Mouse (Mus musculus): Measurements from ENCODE around the gene Dcaf11.

The Dcaf11 gene

DNA sequence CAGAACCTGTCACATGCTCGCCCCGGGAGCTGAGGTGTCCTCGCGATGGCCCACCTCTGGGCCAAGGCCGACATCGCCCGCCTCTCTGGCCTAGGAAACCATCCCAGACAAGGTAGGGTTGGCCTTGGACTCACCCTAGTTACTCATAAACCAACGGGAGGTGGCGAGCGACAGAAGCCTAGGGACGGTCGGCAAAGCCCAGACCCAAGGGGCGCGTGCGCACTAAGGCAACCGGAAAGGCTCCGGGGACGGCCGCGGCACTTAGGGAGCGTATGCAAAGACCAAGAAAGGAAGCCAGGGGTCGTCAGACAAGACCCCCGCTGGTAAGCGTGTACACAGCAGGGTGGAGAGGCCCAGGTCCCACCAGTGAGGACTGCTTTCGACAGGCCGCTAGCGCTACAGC, at the start of gene Dcaf11:
TSS of gene Dcaf11 (plus strand) at position 208 of the 403 bp plus-strand sequence.
- DNase-seq = peak; percentile 86 to 90

- no peak for DNase-seq
These were observed 49.6 kb upstream of the Dcaf11 start, which contains the start of gene Cpne6 for GRCm38 (mm10) chr14:55510125-55510731. TSS of gene Cpne6 (plus strand) at chr14:55510445.

DNA sequence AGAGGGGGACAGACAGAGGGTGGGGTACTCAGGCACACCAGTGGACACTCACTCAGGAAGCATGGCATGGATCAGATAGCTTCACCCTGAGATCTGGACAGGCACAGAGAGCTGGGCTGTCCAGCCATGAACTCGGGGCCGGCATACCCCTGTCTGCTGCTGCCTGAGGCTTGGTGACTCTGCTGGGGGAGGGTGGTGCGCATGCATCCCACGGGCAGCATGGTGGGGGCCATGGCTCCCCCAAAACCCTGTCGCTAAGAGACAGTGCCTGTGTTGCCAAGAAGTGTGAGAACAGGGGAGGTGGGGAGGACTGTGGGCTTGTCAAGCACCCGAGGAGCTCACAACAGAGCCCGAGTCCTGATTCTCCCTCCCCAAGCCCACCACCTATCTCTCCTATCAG, 48.8 kb upstream of the Dcaf11 start:
- no peak for DNase-seq

DNA sequence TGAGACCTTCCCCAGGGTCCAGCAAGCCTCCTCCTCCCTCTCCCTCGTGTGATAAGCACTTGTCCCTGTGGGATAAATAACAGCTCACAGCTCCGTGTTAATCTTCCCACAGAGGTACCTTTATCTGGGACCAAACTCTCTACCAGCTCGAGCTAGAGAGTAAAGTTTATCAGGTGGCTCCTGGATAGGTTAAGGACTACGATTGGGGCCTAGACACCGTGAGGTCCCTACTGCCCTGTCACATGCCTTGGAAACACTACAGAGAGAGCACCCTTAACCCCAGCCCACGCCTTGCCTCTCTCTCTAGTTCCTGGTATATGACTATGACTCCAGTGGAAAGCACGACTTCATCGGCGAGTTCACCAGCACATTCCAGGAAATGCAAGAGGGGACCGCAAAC, 45.9 kb upstream of the Dcaf11 start:
- no peak for DNase-seq

GRCm38 (mm10) chr14:55515846-55516245, 44.0 kb upstream of the Dcaf11 start:
- DNase-seq = no peak

DNA sequence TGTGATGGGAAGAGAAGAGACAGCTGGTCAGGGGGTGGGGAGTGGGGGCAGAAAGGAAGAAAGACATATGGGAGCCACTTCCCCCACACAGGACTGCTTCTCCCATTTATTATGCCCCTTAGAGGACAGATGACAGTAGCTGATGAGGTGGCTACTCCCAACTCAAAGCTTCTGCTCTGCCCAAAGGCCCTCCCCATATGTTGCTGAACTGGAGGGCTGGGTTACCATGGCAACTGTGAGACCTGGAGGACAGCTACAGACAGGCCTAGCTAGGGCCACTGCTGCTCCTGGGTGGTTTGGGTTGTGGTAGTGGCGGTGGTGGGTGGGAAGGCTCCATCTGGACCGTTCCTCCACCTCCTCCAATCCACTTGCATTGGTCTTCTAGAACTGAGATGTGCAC, 40.9 kb upstream of the Dcaf11 start:
- DNase-seq = no peak

DNA sequence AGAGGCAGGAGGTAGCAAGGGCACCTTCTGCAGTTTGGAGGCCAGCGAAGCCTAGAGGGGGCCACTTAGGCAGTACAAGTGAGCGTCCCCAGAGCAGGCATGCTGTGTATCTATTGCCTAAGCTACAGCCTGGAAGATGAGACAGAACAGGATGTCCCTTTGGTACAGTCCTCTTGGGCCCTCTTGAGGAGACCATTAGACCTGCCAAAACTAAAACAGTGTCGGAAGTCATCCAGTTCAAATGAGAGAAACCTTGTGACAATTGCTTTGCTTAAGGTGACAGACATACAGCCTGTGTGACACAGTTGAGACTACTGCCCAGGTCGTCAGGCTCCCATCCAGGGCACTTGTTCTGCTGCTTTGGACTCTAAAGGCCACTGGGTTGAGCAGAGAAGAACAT, 40.2 kb upstream of the Dcaf11 start:
- DNase-seq = no peak

- DNase-seq = no peak
These were observed 39.1 kb upstream of the Dcaf11 start for GRCm38 (mm10) chr14:55520451-55521361.

DNA sequence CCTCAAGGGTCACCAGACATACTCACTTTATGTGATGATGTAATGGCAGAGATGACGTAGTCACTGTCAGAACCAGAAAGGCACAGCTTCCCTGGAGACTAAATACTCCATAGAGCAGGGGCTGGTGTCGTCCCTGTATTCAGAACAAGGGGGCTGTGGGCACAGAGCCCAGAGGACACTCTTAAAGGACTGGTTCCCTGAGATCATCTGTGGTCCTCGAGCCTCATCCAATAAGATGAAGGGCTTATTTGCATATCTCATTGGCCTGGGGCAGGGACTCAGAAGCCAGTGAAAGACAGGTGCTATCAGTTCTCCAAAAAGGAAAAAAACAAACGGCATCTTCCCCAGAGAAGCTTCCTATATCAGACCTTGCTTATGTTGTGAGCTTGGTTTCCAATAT, 35.7 kb upstream of the Dcaf11 start:
- DNase-seq = no peak

DNA sequence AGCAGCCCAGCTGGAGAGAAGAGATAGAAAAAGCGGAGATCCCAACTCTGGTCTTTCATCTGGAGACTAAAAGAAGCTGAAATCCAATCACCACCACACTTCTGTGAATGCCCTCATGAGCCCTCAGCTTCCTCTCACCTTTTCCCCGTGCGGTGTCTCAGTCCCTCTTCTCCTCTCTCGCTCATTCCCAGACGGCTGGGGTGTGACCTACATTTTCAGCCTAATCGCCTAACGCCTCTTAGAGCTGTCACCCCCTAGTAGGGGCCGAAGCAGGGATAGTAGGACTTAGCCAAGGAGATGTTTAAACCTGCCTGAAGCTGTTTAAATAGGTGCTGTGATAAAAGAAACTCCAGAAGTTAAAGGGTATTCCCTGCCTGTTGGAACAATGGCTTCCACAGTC, 35.0 kb upstream of the Dcaf11 start, which contains the start of gene Nrl:
TSS of gene Nrl (minus strand) at position 197 of the 400 bp plus-strand sequence.
- no peak for DNase-seq

DNA sequence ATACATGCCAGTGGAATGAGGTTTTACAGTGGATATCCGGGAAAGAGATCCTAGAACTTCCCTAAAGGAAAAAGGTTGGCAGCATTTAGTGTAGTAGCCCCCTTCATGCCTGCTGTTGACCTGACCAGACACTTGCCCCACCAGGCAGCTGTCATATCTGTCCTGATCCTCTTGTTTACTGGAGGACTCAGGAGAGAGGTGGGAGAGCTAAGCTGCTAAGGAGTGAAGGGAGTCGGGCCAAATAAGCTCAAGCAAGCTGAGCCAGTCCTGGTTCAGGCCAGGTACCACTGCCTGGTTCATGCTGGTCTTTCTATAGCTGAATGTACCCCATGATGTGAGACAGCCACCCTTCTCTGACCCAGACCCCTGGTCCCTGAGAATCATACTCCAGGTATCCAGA, 33.1 kb upstream of the Dcaf11 start:
- DNase-seq = no peak

DNA sequence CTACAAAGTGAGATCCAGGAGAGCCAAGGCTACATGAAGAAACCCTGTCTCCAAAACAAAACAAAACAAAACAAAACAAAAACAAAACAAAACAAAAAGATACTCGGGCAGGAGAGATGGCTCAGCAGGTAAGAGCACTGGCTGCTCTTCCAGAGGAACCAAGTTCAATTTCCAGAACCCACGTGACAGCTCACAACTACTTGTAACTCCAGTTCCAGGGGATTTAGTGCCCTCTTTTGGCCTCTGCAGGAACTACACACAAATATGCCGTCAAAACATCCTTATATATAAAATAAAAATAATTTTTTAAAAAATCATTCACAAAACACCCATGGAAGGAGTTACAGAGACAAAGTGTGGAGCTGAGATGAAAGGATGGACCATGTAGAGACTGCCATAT, 31.9 kb upstream of the Dcaf11 start:
- DNase-seq = peak in 1 of 2 experiments; percentile 21

DNA sequence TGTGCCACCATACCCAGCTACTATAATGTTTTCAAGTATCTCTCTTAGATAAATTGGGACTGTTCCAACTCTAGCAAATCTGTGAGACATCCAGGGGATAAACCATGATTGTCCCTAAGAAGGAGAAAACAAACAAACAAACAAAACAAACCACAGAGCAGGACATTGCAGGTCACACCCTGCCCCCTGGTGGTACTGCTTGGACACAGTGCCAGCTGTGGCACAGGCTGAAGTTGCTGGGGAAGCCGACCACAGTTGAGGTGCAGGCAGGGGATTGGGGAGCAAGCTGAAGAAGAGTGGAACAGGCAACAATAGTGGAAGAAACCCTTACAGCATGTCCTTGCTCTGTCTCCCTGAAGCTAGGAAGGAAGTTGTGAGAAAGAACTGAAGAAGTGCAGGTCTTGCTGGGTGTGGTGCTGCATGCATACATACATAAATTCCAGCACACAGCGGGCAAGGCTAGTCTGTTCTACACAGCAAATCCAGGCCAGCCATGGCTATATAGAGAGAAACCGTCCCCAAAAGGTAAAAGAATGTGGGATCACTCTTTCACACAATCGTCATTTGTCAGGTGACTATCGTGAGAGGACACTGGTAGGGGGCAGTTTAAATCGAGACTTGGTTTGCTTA, 23.6 kb upstream of the Dcaf11 start:
- peak; percentile 34 to 46 for DNase-seq

- DNase-seq = peak; percentile 31 to 48
These were observed 19.6 kb upstream of the Dcaf11 start, which contains the start of gene Pck2 for GRCm38 (mm10) chr14:55540067-55540786. TSS of gene Pck2 (plus strand) at chr14:55540266.

DNA sequence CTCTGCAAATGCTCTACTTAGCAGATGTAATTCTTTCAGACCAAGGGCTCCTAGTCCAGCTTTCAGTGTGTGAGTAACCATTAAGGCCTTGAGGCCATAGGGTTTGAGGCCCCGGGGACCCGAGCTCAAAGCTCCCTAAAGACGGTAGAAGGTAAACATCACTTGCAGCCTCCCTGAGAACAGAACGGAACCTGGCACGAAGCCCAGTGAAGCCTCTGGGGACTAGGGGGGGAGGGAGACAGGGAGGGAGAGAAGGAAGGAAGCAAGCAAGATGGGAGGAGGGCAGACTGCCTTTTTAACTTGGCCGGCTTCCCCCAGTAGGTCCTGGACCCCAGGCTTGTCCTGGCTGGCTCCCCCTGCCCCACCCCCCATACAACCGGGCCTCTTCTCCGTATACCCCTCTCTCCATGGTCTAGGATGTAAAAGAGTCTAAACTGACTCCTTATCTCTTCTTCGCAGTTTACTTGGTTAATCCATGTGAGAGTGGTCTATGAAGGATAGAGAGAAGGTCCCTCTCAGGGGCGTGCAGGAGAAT, 19.0 kb upstream of the Dcaf11 start:
- DNase-seq = peak; percentile 42 to 50

DNA sequence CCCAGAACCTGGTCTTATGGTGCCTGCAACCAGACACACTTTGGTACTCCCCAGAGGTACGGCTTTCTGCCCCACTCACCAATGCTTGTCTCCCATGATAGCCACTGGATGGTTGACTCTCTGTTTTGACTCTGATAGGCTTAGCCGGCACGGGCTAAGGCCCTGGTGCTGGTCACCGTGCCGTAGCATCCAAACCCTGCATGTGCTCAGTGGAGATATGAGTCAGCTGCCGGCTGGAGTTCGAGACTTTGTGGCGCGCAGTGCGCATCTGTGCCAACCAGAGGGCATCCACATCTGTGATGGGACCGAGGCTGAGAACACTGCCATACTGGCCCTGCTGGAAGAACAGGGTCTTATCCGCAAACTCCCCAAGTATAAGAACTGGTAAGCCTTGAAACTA, 17.5 kb upstream of the Dcaf11 start:
- no peak for DNase-seq

DNA sequence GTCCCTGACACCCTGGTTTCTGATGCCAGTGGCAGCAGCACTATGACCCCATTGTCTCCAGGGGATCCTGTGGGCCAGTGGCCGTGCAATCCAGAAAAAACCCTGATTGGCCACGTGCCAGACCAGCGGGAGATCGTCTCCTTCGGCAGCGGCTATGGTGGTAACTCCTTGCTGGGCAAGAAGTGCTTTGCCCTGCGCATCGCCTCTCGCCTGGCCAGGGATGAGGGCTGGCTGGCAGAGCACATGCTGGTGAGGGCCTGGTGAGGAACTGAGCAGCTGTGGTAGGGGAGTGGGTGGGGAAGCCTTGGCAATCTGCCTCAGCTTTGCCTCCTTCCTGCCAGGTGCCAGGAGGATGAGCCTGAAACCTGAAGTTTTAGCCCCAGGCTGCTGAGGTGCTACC, 15.5 kb upstream of the Dcaf11 start:
- DNase-seq = no peak

DNA sequence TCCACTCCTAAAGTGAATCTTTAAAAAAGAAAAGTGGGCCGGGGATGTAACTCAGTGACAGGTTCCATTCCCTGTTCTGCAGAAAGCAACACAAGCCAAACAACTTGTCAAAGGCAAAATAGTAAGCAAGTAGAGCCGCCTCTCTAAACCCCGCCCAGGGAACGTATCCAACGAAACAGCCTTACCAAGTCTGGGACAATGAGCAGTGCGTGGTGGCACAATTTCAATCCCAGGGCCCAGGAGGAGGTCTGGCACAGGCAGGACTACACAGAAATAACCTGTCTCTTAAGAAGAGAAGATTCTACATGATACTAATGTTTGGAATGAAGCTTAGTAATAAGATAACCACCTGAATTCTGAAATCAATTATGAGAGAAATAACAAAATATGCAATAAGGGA, 9.6 kb upstream of the Dcaf11 start:
- no peak for DNase-seq

DNA sequence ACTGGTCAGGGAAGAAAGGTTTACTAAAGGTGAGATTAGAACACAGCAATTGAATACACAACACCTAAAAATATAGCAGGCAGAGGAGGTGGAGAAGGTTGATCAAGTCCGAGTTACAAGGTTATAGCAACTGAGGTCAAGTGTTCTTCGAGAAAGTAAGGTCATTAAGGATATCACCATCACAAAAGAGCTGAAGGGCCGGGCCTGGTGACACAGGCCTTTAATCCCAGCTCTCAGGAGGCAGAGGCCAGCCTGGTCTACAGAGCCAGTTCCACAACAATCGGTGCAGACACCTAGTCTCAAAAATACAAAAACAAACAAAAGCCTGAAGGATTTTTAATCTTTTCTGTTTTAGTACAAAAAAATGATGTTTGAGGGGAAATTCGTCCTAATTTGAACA, 8.5 kb upstream of the Dcaf11 start:
- DNase-seq = no peak

- DNase-seq = no peak
These were observed 8.0 kb upstream of the Dcaf11 start for GRCm38 (mm10) chr14:55551794-55552193.

GRCm38 (mm10) chr14:55554635-55555034, 5.2 kb upstream of the Dcaf11 start:
- DNase-seq = no peak

DNA sequence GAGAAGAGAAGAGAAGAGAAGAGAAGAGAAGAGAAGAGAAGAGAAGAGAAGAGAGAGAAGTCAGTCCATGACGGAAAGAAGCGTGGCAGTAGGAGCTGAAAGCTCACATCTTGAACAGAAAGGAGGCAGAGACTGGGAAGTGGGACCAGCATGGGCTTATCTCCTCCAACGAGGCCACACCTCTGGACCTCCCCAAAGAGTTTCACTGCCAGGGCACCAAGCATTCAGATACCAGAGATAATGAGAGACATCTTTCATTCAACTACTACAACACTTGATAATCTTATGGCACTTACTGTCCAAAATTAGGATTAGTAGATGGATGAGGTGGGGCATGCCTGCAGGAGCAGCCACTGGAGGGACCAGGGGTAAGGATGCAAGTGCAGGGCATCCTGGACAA, 4.0 kb upstream of the Dcaf11 start:
- DNase-seq = no peak

GRCm38 (mm10) chr14:55557003-55557402, 2.8 kb upstream of the Dcaf11 start:
- DNase-seq = peak; percentile 55 to 62

Data from thymus, postnatal 36 days (tissue).